Mouse (Mus musculus) ES-E14 (cell line): Measurements from ENCODE around the gene Ric8b.

ENCODE experiments used
- CHD2 ChIP-seq: IDR thresholded peaks from 2 replicates; pipeline ENCODE4 v1.6.1; 2014; ENCODE audit warnings: mild to moderate bottlenecking, low read depth, low read length, inconsistent platforms
- ZC3H11A ChIP-seq: IDR thresholded peaks from 2 replicates; pipeline ENCODE4 v1.6.1; 2012; ENCODE audit warnings: low read depth, mild to moderate bottlenecking, inconsistent platforms, low read length, borderline replicate concordance

DNA sequence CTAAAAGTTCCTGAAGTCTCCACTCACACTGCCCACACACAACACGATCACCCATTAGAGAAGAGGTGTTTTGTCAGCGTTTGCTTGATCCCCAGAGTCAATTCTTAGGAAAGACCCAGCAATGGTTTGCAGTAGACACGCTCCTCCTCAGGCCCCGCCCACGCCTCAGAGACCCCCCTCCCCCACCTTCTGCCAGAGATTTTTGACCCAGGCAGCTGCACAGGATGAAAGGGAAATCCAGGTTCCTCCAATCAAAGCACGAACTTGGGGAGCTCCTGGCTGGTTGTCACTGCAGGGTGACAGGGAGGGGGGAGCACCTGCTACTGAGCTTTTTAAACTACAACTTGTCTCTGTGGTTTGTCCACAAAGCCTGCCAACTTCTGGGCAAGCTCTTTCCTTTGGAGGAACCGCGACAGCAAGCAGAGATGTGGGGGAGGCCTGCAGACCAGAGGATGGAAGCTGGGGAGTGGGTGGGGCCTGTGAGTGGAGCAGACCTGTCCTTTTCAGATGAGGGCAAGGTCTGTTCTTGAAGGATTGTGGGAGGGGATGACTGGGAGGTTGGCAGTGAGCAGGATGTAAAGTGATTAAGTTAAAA is 117.8 kb downstream of the Ric8b start:
- TF ChIP-seq CHD2 = no peak
- TF ChIP-seq ZC3H11A = no peak
